Mouse (Mus musculus): Measurements from ENCODE around the gene Bend7. TPM values are rescaled to one million over a fixed set of nuclear protein-coding genes. Genes with fewer than 3 reads are reported as not detected.
A peak's percentile ranks its signal among the peaks of the same experiment; 100 is the strongest.

Bend7 gene
- 4.6 and 5.1 TPM in 2 replicates for polyA plus RNA-seq (2015; fragmentation: Nextera tagmentation; extraction: Ambion mirVana)

DNA sequence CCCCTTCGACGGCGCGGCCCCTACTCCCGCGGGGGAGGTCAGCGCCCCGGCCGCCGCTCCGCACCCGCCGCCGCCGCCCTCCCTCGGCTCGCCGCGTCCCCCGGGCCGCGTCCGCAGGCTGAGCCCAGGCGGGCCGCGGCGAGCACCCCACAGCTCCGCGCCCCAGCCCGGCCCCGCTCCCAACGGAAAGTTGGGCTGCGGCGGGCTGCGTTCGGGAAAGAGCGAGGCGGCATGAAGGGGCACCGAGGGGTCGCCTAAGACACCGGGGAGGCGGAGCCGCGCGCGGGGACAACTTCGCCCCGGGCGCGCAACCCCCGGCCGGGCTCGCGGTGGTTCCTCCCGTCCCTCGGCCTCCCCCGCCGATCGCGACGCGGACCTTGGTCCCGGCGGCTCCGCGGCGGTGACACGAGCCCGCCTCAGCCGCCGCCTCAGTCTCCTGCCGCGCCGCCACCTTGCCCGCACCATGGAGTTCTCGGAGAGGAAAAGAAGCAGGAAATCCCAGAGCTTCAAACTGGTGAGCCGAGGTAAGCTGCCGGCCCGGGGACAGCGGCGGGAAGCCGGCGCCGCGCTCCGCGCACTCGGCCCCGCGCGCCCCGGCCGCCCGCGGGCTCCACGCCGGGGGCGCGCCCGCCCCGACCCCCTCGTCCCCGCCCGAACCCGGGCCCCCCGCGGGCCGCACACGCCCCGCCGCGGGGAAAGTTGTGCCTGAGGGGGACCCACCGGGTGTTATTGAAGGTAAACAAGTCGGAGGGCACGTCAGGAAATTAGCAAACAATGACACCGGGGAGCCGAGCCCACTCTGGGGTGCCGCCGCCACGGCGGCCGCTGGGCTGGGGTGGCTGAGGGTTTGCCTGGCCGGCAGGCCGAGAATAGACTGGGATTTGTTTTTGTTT is at the start of gene Bend7:
Gene Bend7 (plus strand): TSS at position 63 of the 893 bp plus-strand sequence.
- no peaks in the 10 kb centered on the region for H3K36me3 ChIP-seq (ENCODE audit: control insufficient read depth, insufficient read depth, low read length)
- ATAC-seq: peak; percentile 83
- H3K9ac ChIP-seq (ENCODE audit: low read depth, low read length): peak within 1 kb of the TSS; percentile 83
- peak within 1 kb of the TSS; percentile 77 for H3K27ac ChIP-seq (ENCODE audit: low read depth, low read length)
- under 1% methylated on average over 62 of the region's 124 CpGs for WGBS
- H3K4me3 ChIP-seq (ENCODE audit: low read length): peak within 1 kb of the TSS; percentile 79
- H3K27me3 ChIP-seq (replicated peaks; ENCODE audit: control insufficient read depth, insufficient read depth, low read length): no peaks in the 10 kb centered on the region
- H3K4me2 ChIP-seq (ENCODE audit: low read length): peak within 1 kb of the TSS; percentile 93
- peaks cover 9% of the 10 kb centered on the region for H3K4me1 ChIP-seq (ENCODE audit: control insufficient read depth, insufficient read depth, low read depth, low read length)
- no peaks in the 10 kb centered on the region for H3K9me3 ChIP-seq (ENCODE audit: control insufficient read depth, low read length)

DNA sequence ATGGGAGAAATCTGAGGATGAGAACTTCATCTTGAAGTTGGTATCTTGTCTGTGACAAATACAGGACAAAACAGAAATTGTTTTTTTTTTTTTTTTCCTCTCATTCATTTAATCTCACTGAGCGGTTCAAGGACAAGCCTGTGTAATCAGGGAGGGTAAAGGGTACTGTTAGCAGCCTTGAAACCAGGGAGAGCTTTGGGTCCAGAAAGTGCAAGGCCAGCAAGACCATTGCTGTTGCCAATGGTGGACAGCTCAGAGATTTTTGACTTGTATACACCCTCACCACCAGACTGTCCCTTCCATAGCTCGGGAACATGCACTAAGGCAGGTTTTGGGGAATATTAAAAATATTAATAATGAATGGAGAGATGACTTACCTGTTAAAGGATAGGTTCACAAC is 49.0 kb upstream of the Bend7 start:
- H3K9me3 ChIP-seq (ENCODE audit: control insufficient read depth, low read length): no peaks in the 10 kb centered on the region
- H3K36me3 ChIP-seq (ENCODE audit: control insufficient read depth, insufficient read depth, low read length): no peaks in the 10 kb centered on the region
- H3K4me2 ChIP-seq (ENCODE audit: low read length): no peak overlapping the region
- ATAC-seq: no peak
- H3K4me1 ChIP-seq (ENCODE audit: control insufficient read depth, insufficient read depth, low read depth, low read length): no peaks in the 10 kb centered on the region
- H3K27me3 ChIP-seq (replicated peaks; ENCODE audit: control insufficient read depth, insufficient read depth, low read length): no peaks in the 10 kb centered on the region
- WGBS: 85% methylated on average over 2 of the region's 2 CpGs
- no peak overlapping the region for H3K4me3 ChIP-seq (ENCODE audit: low read length)
- no peak overlapping the region for H3K27ac ChIP-seq (ENCODE audit: low read depth, low read length)
- H3K9ac ChIP-seq (ENCODE audit: low read depth, low read length): no peak overlapping the region

DNA sequence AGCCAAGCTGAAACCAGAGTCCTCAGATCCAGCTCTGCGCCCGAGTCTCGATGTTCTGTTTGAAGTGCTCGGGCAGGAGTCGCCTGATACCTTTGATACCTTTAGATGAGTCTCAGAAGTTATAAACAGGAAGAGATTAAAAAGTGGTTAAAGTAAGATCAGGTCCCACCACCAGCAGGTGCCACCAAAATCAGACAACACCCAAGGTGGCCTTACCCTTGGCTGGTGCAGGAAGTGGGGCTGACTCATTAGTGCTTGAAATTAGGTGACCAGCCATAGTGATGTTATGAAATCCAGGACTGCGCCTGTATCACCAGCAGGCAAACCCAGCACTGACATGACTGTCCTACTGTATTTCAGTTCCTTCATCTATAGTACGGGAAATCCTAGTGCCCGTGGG is 47.9 kb upstream of the Bend7 start:
- H3K27ac ChIP-seq (ENCODE audit: low read depth, low read length): no peak overlapping the region
- H3K4me1 ChIP-seq (ENCODE audit: control insufficient read depth, insufficient read depth, low read depth, low read length): no peaks in the 10 kb centered on the region
- no peak overlapping the region for H3K4me2 ChIP-seq (ENCODE audit: low read length)
- no peaks in the 10 kb centered on the region for H3K27me3 ChIP-seq (replicated peaks; ENCODE audit: control insufficient read depth, insufficient read depth, low read length)
- WGBS: 97% methylated on average over 8 of the region's 8 CpGs
- H3K9me3 ChIP-seq (ENCODE audit: control insufficient read depth, low read length): no peaks in the 10 kb centered on the region
- H3K36me3 ChIP-seq (ENCODE audit: control insufficient read depth, insufficient read depth, low read length): no peaks in the 10 kb centered on the region
- no peak overlapping the region for H3K9ac ChIP-seq (ENCODE audit: low read depth, low read length)
- H3K4me3 ChIP-seq (ENCODE audit: low read length): no peak overlapping the region
- no peak for ATAC-seq

DNA sequence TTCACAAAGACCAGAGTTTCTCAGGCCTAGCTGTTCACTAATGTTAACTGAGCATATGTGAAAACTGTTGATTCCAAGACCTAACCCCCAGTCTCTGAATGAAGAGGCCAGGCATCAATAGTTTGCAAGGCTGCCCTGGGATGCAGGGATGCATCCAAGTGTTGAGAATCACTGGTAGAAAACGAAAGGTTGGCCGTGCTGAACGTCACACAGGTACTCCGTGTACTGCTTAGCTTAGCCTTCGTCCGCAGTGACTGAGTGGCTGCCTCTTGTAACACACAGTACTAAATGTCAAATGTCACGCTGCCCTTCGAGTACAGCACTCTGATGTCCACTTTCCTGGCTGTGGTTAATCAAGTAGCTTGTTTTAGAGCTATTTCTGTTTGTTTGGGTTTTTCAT is 46.0 kb upstream of the Bend7 start:
- no peak overlapping the region for H3K9ac ChIP-seq (ENCODE audit: low read depth, low read length)
- H3K4me1 ChIP-seq (ENCODE audit: control insufficient read depth, insufficient read depth, low read depth, low read length): no peaks in the 10 kb centered on the region
- no peaks in the 10 kb centered on the region for H3K27me3 ChIP-seq (replicated peaks; ENCODE audit: control insufficient read depth, insufficient read depth, low read length)
- H3K9me3 ChIP-seq (ENCODE audit: control insufficient read depth, low read length): no peaks in the 10 kb centered on the region
- no peaks in the 10 kb centered on the region for H3K36me3 ChIP-seq (ENCODE audit: control insufficient read depth, insufficient read depth, low read length)
- 92% methylated on average over 8 of the region's 8 CpGs for WGBS
- ATAC-seq: no peak
- H3K4me3 ChIP-seq (ENCODE audit: low read length): no peak overlapping the region
- H3K27ac ChIP-seq (ENCODE audit: low read depth, low read length): no peak overlapping the region
- H3K4me2 ChIP-seq (ENCODE audit: low read length): no peak overlapping the region

DNA sequence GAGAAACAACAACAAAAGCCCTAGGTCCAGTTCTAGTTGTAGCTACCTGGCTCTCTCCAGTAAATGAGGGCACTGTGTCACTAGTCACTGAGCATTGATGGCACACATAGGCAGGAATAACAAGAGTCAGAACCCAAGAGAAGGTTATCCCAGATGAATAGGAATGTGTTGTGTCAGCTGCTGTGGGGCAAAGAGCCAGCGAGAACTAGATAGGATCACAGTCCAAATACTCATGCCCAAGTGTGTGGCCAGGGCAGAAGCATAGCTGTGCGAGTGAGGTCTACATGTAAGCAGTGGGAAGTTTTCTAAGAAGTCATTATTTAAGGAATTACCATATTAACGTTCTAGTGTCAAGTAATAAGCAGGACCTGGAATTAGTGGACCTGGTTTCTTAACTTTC is 37.7 kb upstream of the Bend7 start:
- H3K4me3 ChIP-seq (ENCODE audit: low read length): no peak overlapping the region
- no peak overlapping the region for H3K9ac ChIP-seq (ENCODE audit: low read depth, low read length)
- H3K4me1 ChIP-seq (ENCODE audit: control insufficient read depth, insufficient read depth, low read depth, low read length): no peaks in the 10 kb centered on the region
- H3K36me3 ChIP-seq (ENCODE audit: control insufficient read depth, insufficient read depth, low read length): no peaks in the 10 kb centered on the region
- H3K27ac ChIP-seq (ENCODE audit: low read depth, low read length): no peak overlapping the region
- H3K4me2 ChIP-seq (ENCODE audit: low read length): no peak overlapping the region
- no peaks in the 10 kb centered on the region for H3K9me3 ChIP-seq (ENCODE audit: control insufficient read depth, low read length)
- no peaks in the 10 kb centered on the region for H3K27me3 ChIP-seq (replicated peaks; ENCODE audit: control insufficient read depth, insufficient read depth, low read length)
- 84% methylated on average over 3 of the region's 3 CpGs for WGBS
- no peak for ATAC-seq

DNA sequence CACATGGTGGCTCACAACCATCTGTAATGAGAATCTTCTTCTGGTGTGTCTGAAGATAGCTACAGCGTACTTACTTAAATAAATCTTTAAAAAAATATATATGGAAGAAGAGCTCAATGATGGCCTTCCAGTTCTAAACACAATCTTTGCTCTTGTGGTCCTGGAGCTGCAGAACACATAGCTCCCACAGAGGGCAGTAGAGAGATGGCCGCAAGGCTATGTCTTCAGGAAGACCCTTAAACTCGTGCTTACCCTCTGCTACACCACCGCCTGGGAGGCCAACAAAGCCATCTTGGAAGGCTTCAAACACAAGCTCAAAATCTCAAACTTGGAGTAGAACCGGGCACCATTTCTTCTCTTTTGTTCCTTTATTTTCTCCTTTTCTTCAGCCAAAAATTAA is 6.4 kb upstream of the Bend7 start:
- ATAC-seq: no peak
- no peaks in the 10 kb centered on the region for H3K27me3 ChIP-seq (replicated peaks; ENCODE audit: control insufficient read depth, insufficient read depth, low read length)
- no peak overlapping the region for H3K27ac ChIP-seq (ENCODE audit: low read depth, low read length)
- H3K9me3 ChIP-seq (ENCODE audit: control insufficient read depth, low read length): no peaks in the 10 kb centered on the region
- no peak overlapping the region for H3K4me2 ChIP-seq (ENCODE audit: low read length)
- H3K4me3 ChIP-seq (ENCODE audit: low read length): no peak overlapping the region
- no peak overlapping the region for H3K9ac ChIP-seq (ENCODE audit: low read depth, low read length)
- H3K36me3 ChIP-seq (ENCODE audit: control insufficient read depth, insufficient read depth, low read length): no peaks in the 10 kb centered on the region
- H3K4me1 ChIP-seq (ENCODE audit: control insufficient read depth, insufficient read depth, low read depth, low read length): no peaks in the 10 kb centered on the region
- WGBS: 47% methylated on average over 5 of the region's 5 CpGs

DNA sequence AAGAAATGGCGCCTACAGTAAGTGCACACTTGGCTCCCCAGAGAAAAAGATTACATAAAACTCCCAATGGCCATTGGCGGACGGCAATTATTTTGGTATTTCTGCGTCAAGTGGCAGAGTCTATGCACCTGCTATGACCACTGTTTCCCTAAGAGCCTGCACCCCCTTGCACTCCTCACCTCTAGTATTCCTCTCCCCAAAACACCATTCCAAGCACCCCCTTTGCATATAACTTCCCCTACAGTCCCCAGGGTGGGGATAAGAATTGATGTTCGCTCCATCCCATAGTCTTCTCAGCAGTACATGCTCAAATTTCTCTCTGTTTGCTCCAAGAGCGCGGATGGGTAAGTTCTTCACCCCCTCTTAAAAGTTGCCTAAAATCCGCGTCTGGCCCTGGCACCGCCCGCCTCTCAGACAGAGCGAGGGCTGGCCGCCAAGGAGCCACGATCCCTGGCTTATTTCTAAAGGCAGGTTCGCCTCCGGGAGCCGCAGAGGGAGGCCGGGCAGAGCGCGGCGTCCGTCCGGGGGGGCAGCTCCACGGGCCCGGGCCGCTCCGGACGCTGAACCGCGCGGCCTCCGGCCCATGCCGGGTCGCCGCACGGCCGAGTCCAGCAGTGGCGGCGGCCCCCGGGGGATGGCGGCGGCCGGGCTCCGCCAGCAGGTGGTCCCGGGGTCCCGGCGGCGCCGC is 406 bp upstream of the Bend7 start:
- H3K27ac ChIP-seq (ENCODE audit: low read depth, low read length): no peak overlapping the region; the same call in 1 of the 2 replicates
- peaks cover 9% of the 10 kb centered on the region for H3K4me1 ChIP-seq (ENCODE audit: control insufficient read depth, insufficient read depth, low read depth, low read length)
- peak overlapping the region; percentile 93 for H3K4me2 ChIP-seq (ENCODE audit: low read length)

DNA sequence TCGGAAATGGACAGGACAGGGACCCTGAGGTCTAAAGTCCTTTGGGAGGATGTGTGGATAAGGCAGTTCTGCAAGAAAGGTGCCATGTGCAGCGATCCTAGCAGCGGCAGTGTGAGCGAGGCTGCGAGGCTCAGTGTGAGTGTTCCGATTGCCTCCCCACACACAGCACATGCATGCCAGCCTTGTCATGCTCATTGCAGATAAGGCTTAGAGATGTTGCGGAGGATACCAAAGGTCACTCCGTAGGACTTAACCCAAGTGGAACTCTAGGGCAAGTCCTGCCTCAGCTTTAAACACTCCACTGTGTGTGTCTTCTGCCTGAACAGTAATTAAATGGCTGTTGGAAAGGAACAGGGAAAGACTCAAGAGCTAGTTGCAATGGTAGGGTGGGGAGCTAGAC is 5.5 kb downstream of the Bend7 start:
- H3K36me3 ChIP-seq (ENCODE audit: control insufficient read depth, insufficient read depth, low read length): no peaks in the 10 kb centered on the region
- H3K4me2 ChIP-seq (ENCODE audit: low read length): no peak overlapping the region
- H3K4me3 ChIP-seq (ENCODE audit: low read length): no peak overlapping the region
- H3K9ac ChIP-seq (ENCODE audit: low read depth, low read length): no peak overlapping the region
- no peaks in the 10 kb centered on the region for H3K9me3 ChIP-seq (ENCODE audit: control insufficient read depth, low read length)
- no peak for ATAC-seq
- H3K4me1 ChIP-seq (ENCODE audit: control insufficient read depth, insufficient read depth, low read depth, low read length): peaks cover 4% of the 10 kb centered on the region
- no peaks in the 10 kb centered on the region for H3K27me3 ChIP-seq (replicated peaks; ENCODE audit: control insufficient read depth, insufficient read depth, low read length)
- 91% methylated on average over 8 of the region's 8 CpGs for WGBS
- no peak overlapping the region for H3K27ac ChIP-seq (ENCODE audit: low read depth, low read length)

More for the DNA sequence above, 406 bp upstream of the Bend7 start:
- peak overlapping the region; percentile 83 for H3K9ac ChIP-seq (ENCODE audit: low read depth, low read length)
- 4% methylated on average over 28 of the region's 49 CpGs for WGBS
- no peaks in the 10 kb centered on the region for H3K9me3 ChIP-seq (ENCODE audit: control insufficient read depth, low read length)
- peak; percentile 74 for ATAC-seq
- H3K4me3 ChIP-seq (ENCODE audit: low read length): peak overlapping the region; percentile 79
- no peaks in the 10 kb centered on the region for H3K36me3 ChIP-seq (ENCODE audit: control insufficient read depth, insufficient read depth, low read length)
- no peaks in the 10 kb centered on the region for H3K27me3 ChIP-seq (replicated peaks; ENCODE audit: control insufficient read depth, insufficient read depth, low read length)

DNA sequence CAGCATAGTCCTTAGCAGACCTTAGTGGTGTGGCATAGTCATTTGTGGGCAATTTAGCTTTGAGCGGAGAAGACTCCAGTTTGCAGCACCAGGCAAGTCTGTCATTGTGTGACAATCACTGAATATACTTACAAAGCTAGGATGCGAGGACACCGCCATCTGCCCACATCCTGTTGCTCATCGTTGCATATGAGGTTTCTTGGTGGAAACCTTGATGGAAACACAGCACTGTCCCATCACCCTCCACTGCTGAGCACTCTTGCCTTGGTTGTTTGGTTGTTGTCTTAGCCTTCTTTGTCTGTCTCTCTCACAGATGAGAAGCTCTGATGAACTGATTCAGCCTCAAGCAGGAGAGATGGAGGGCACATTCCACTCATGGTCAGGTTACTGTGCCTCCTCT is 12.5 kb downstream of the Bend7 start:
- no peaks in the 10 kb centered on the region for H3K27me3 ChIP-seq (replicated peaks; ENCODE audit: control insufficient read depth, insufficient read depth, low read length)
- no peak overlapping the region for H3K4me3 ChIP-seq (ENCODE audit: low read length)
- no peak overlapping the region for H3K9ac ChIP-seq (ENCODE audit: low read depth, low read length)
- H3K27ac ChIP-seq (ENCODE audit: low read depth, low read length): no peak overlapping the region
- no peak overlapping the region for H3K4me2 ChIP-seq (ENCODE audit: low read length)
- H3K9me3 ChIP-seq (ENCODE audit: control insufficient read depth, low read length): no peaks in the 10 kb centered on the region
- 95% methylated on average over 4 of the region's 4 CpGs for WGBS
- H3K36me3 ChIP-seq (ENCODE audit: control insufficient read depth, insufficient read depth, low read length): no peaks in the 10 kb centered on the region
- no peaks in the 10 kb centered on the region for H3K4me1 ChIP-seq (ENCODE audit: control insufficient read depth, insufficient read depth, low read depth, low read length)
- no peak for ATAC-seq

Data from hindbrain, embryonic 16.5 days (tissue).